Mouse (Mus musculus) cerebral cortex, adult 2 months (tissue): Measurements from ENCODE around the gene Gstm2.

Source experiments
- WGBS: fragments of 180-500 bp; shearing (Covaris S2); methylation state at CpG from one replicate; pipeline ENCODE4 v1.1.7; 2018; 5-methylcytosine and 5-hydroxymethylcytosine counted together

The Gstm2 gene

DNA sequence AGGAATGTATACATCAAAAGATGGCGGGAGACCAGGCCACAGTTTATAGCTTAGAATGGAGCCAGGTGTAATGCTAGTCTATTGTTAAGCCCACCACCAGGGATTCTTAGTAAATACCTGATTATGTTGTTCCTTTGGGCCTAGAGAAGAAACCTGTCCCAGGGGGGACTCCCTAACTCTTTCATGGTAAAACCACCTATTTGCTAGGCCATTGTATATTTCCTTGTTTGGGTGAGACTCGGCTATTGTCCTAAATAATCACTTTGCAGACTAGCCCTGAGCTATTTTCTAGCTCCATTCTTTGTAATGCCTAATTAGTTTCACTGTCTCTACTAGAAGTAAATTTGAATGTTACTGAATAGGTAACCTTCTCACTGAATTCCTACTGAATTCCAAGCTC, 9.7 kb upstream of the Gstm2 start:
- WGBS, result 90% methylated on average over 2 of the region's 2 CpGs

DNA sequence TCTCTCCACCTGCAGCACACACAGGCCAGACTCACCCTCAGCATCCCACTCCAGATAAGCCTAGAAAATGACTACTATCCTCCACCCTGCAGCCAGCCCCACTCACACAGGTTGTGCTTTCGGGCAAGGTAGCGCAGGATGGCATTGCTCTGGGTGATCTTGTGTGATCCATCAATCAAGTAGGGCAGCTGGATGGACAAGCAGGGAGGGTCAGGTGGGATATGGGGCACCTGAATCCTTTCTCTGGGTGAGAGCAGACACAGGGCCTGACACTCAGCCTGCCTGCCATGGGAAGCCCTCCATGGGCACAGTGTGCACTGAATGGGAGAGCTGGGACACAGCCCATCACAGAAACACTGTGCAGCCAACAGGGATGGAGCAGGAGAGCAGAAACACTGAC, 1.1 kb downstream of the Gstm2 start:
- 95% methylated on average over 2 of the region's 2 CpGs for WGBS

GRCm38 (mm10) chr3:107984471-107984870, 1.8 kb downstream of the Gstm2 start:
- WGBS, result 82% methylated on average over 5 of the region's 5 CpGs

GRCm38 (mm10) chr3:107983771-107984170, 2.5 kb downstream of the Gstm2 start:
- WGBS, result 78% methylated on average over 3 of the region's 3 CpGs

- 64% methylated on average over 6 of the region's 6 CpGs for WGBS
These were observed 3.5 kb downstream of the Gstm2 start for GRCm38 (mm10) chr3:107982726-107983125.

DNA sequence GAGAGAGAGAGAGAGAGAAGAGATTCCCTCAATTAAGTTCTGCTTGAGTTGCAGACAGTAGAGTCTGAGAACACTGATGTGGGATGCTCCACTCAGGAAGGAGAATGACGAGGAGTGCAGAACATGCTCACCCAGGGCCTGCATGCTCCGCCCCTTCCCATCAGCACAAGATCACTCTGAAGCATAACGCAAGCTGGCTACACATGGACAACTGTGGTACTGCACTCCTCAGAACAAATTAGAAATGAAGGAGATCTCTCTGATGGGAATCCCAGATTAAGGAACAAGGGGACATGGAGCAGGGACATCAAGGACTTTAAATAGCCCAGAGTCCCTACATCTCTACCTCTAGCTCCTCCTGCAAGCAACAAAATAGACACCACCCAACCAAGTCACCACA, 5.0 kb downstream of the Gstm2 start:
- WGBS, result 76% methylated on average over 3 of the region's 3 CpGs

DNA sequence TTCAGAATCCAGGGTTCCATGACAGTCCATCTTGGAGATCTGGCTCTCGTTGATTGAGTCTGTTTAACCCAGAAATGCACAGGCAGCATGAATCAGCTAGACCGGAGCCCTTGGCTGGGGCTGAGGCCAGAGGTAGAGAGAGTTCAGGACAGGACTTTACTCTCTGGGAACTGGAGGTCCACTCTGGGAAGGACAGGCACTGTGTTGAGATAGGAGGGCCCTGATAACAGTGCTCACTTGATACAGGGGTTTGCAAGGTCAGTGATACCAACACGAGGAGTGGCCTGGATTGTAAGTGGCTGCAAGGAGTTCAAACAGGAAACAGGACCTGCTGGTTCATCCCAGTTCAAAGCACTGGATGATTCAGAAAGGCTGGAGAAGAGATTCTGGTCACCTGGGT, 8.6 kb downstream of the Gstm2 start:
- 85% methylated on average over 3 of the region's 3 CpGs for WGBS

GRCm38 (mm10) chr3:107974237-107974636, 12.0 kb downstream of the Gstm2 start:
- WGBS, result 100% methylated on average over 1 of the region's 1 CpGs

GRCm38 (mm10) chr3:107972070-107972469, 14.2 kb downstream of the Gstm2 start:
- over 99% methylated on average over 3 of the region's 3 CpGs for WGBS

DNA sequence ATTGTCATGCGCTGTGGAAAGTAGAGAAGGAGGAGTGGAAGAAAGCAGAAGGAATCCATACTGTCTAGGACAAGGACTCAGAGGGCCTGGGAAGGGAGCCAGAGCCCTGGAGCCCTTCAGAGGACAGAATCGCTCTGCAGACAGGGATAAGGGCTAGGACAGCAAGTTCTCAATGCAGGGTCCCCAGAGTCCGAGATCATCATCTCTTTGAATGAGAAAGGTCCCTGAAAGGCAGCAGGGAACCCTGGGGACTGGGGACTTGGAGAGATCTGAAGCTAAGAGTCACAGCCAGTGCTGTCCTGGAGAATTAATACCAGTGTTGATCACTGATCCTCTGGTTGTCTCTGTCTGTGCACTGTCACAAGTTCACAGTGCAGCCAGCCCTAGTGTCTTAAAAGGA, 15.2 kb downstream of the Gstm2 start:
- 82% methylated on average over 3 of the region's 3 CpGs for WGBS

DNA sequence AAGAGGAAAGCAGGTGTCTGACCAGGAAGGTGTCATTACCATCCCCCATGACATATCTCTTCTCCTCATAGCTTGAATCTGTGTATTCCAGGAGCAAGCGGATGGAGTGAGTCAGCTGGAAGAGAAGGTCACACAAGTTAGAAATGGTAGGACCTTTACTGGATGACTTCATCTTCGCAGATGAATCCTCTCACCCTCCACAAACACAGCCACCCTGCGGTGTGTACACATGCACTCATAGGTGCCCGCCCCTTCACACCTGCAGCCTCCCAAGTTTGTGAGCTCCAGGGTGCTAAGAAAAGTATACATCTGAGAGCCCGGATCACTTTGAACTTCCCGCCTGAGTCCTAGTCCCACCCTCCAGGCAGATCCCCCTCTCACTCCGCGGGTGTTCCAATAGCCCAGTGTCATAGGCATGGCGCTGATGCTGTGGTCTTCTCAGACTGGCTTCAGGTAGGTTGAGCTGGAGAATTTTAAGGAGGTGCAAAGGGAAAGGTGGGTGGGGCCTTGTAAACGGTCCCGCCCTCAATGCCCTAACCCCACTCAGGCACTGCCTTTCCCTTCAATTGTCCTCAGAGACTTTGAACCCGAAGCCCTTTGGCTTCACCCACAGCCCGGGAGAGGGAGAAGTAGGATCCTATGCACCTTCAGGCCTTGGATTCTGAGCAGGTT, 17.4 kb downstream of the Gstm2 start, which contains the start of gene Gstm3:
TSS of gene Gstm3 (minus strand) at position 560 of the 672 bp plus-strand sequence.
- WGBS, result 74% methylated on average over 13 of the region's 13 CpGs

DNA sequence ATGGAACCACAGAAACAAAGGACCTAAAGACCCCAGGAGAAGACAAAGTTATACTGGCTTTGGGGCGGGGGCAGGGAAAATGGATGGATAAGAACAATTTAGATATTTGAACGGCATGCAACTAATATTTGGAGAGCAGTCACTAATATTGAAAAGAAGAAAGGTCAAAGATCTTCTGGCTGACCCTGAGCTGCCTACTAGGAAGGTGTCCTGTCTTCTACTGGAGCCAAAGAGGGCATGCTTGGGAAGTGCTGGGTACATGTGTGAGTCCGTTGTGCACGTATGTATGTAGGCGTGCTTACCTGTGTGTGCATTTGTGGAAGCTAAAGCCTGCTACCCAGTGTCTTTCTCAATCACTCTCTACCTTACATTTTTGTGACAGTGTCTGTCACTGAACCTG, 19.6 kb downstream of the Gstm2 start:
- 96% methylated on average over 5 of the region's 5 CpGs for WGBS

DNA sequence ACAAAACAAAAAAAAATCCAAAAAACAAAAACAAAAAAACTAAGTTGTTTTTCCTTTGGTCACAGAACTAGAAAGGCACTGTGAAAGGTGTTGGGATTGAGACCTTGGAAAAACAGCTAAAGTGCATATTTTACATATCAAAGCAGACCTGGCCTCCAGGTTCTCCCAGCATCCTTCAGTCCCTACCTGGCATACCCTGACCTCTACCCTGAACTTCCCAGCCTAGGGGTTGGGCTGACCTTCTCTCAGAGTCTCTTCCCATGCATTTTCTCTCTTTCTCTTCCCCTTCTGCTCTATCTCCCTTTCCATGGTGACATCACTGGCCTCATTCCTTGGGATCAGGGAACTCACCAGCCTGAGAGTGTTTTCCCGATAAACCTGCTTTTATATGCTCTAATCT, 20.7 kb downstream of the Gstm2 start:
- WGBS, result 88% methylated on average over 1 of the region's 1 CpGs

DNA sequence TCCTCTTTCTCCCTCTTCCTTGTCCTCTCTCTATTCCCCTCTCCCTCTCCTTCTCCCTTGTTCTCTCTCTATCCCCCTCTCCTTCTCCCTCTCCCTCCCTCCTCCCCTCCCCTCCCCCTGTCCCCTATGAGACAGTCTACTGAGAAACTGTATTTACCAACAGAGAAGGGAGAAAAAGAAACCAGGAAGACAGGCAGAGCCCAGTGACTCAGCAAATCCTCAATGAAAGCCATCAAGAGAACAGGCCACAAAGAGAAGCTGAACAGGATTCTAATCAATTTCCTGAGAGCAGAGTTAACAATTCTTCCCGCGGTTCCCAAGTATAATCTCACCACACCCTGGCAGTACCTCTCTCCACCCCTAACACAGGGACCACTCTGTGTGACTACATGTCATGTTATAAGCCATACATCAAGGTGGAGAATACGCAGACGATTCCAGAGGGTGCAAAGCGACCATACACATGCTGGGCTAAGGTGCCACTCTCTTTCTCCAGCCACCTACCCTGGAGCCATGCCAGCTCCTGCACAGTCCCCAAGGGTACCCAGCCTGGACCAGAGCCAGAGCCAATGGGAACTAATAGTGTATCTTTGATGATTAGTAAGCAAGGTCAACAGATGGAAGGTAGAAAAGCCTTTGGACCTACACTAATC, 21.5 kb downstream of the Gstm2 start:
- WGBS, result 63% methylated on average over 5 of the region's 5 CpGs

- WGBS, result 94% methylated on average over 4 of the region's 4 CpGs
These were observed 22.2 kb downstream of the Gstm2 start for GRCm38 (mm10) chr3:107964026-107964425.

DNA sequence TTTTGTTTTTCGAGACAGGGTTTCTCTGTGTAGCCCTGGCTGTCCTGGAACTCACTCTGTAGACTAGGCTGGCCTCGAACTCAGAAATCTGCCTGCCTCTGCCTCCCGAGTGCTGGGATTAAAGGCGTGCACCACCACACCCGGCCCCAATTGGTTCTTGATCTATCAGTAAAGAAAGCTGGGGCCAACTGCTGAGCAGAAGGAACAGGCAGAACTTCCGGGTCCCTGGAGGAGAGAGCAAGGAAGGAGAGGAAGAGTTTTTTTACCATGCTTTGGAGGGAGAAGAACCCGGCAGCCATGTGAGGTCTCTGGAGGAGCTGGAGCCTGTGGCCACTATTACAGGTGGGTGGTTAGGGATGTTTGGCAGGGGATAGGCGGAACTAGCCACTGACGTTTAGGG, 31.0 kb downstream of the Gstm2 start:
- 90% methylated on average over 9 of the region's 9 CpGs for WGBS

DNA sequence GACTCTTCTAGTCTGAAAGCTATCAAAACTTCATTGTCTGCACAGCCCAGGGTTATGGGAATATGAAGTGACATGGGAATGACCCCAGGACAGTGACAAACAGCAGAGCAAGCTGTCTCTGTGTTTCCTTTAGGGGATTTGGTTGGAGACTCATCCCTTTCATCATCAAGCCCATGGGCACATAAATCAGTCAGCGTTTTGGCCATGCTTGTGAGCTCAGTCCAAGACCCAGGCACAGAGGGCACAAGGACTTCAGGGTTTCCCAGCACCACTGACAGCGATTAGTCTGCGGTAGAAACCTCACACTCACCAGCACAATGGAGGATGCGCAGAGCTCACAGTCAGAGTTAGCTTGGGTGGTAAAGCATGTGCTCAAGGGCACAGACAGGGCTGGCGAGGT, 32.3 kb downstream of the Gstm2 start:
- WGBS, result 92% methylated on average over 5 of the region's 5 CpGs

DNA sequence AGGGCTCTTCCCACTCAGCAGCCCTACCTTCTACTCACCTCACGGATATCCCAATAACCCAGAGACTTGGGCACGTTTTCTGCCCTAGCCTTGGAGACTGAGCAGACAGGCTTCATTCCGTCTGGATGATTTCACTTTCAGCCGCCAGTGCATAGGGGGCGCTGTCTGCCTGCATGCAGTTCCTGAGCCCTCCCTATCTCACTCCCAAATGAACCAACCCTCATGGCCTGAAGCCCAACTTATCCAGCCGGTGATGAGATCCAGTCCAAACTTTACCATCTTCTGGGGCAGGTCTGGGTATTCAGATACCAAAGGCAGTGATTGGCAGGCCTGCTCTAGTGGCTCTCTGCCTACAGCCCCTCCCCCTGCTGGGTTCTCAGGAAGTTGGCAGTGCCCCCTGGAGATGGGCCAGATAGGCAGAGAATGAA, 32.9 kb downstream of the Gstm2 start:
- WGBS, result 32% methylated on average over 6 of the region's 6 CpGs

GRCm38 (mm10) chr3:107950531-107950930, 35.7 kb downstream of the Gstm2 start:
- WGBS, result 89% methylated on average over 11 of the region's 11 CpGs

GRCm38 (mm10) chr3:107949461-107949860, 36.8 kb downstream of the Gstm2 start:
- WGBS, result 100% methylated on average over 1 of the region's 1 CpGs

- WGBS, result 70% methylated on average over 4 of the region's 4 CpGs
These were observed 40.5 kb downstream of the Gstm2 start for GRCm38 (mm10) chr3:107945729-107946128.

GRCm38 (mm10) chr3:107943239-107943990, 42.8 kb downstream of the Gstm2 start, which contains the start of gene Gstm6:
Gene Gstm6 (minus strand): TSS chr3:107943749.
- WGBS, result 41% methylated on average over 20 of the region's 20 CpGs

DNA sequence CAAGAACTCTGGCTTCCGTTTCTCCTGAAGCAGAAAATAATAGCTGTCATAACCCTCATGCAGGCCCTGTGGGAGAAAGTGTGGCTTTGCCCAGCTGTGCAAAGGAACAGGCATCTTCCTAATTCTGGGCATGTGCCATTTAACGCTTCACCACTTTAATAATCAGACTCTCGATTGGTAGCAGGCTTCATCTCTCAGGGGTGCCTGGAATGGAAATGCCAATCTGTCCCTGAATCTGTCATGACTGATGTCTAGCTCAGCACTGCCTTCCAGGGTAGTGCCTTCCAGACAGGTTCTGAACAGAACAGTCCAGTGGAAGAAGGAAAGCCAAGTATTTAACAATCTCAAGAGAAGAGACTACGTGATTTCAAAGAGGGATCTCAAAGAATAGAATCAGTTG, 45.0 kb downstream of the Gstm2 start:
- WGBS, result 71% methylated on average over 4 of the region's 4 CpGs
